Mouse (Mus musculus): ENCODE measurements at regions not wholly inside any gene's neighbourhood (a gene's known extent, or its start where the extent isn't known, plus 50 kb on each side); places are given as distances from the start of the nearest gene placed in this dataset.

GRCm38 (mm10) chr13:28563585-28563984, 306.3 kb downstream of the Gm11361 start:
- Histone ChIP-seq H3K4me1 (replicated peaks) (no peaks in the 10 kb centered on the region), H3K36me3 (no peaks in the 10 kb centered on the region), H3K9me3 (no peaks in the 10 kb centered on the region), H3K27me3 (no peaks in the 10 kb centered on the region), H3K4me3 (no peak overlapping the region), H3K27ac (replicated peaks) (no peak overlapping the region), H3K4me2 (no peak overlapping the region), H3K9ac (no peak overlapping the region)
- 91% methylated on average over 2 of the region's 2 CpGs for WGBS
- ATAC-seq (ENCODE audit: low FRiP score, low read depth): no peak

DNA sequence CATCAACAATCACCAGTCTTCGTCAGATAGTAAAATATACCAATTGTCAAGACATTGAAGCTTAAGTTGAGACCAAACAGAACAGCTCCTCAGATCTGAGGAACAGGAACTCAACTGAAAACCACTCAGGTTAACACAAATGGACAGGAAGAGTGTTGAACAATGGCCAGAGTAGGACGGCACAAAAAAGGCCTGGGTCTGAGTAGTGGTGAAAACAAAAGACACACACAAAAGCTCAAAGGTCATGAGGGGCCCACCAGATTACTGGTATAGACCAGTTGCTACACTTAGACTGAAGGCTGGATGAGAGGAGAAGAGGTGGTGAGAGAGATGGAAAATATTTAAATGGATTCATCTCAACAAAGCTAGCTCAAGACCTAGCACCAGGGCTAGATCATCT, 302.8 kb downstream of the Gm11361 start:
- 53% methylated on average over 2 of the region's 2 CpGs for WGBS

DNA sequence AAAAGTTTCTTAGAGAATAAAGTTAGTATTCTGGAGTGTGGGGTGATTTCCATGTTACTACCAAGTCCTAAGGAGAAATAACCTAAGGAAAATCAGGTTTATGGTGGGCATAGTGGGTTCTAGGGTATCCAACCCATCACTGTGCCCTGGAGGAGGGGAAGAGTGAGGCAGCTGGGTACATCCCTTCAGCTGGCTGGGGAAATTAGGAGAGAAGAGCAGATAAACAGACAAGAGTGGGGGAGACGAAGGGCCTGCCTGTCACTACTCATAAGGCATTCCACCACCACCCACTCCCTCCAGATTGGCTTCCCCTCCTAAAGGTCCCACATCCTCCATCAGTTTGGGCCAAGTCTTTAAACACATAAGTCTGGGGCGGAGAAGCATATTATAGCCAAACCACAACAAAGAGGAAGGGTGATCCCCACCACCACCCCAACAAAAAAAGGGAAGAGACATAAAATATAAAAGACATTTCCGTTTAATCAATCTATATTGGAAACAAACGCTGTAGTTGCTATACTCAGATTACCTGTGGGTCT, 299.8 kb downstream of the Gm11361 start:
- Histone ChIP-seq H3K4me3 (no peak overlapping the region), H3K4me1 (replicated peaks) (peaks cover 27% of the 10 kb centered on the region), H3K4me2 (no peak overlapping the region), H3K9me3 (no peaks in the 10 kb centered on the region), H3K36me3 (no peaks in the 10 kb centered on the region), H3K27ac (replicated peaks) (no peak overlapping the region), H3K9ac (no peak overlapping the region), H3K27me3 (no peaks in the 10 kb centered on the region)
- ATAC-seq (ENCODE audit: low FRiP score, low read depth): no peak
- 90% methylated on average over 4 of the region's 4 CpGs for WGBS

More for the DNA sequence above, 302.8 kb downstream of the Gm11361 start:
- H3K36me3 ChIP-seq: no peaks in the 10 kb centered on the region
- no peak overlapping the region for H3K4me3 ChIP-seq
- ATAC-seq (ENCODE audit: low FRiP score, low read depth): no peak
- H3K9me3 ChIP-seq: no peaks in the 10 kb centered on the region
- H3K9ac ChIP-seq: no peak overlapping the region
- no peaks in the 10 kb centered on the region for H3K27me3 ChIP-seq
- no peak overlapping the region for H3K4me2 ChIP-seq
- H3K4me1 ChIP-seq (replicated peaks): peaks cover 1% of the 10 kb centered on the region; the same call in 1 of the 2 replicates
- H3K27ac ChIP-seq (replicated peaks): no peak overlapping the region

DNA sequence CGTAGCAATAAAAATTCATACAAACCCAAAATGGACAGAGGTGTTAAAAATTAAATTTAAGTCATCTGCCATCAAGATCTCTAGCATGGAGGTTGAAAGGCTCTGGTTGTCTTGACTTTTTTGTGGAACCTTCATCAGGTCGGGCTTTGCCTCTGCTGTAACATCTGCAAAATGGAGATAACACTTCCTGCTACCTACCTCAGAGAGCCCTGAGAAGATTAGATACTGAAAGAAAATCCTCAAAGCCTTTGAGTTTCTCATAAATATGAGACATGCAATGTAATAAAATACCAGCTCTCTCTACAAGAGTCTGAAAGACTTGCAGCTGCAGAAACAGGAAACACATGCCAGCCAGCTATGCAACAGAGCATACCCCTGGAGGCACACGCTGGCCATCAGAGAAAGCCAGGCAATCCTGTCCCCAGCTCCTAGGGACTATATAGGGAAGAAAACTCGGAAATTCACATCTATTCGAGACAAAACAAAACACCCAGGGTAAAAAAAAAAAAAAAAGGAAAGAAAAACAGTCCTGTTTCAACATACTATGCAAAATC, 299.1 kb downstream of the Gm11361 start:
- ATAC-seq (ENCODE audit: low FRiP score, low read depth): no peak
- Histone ChIP-seq H3K27me3 (no peaks in the 10 kb centered on the region), H3K9ac (no peak overlapping the region), H3K27ac (replicated peaks) (no peak overlapping the region), H3K4me2 (no peak overlapping the region), H3K4me3 (no peak overlapping the region), H3K9me3 (no peaks in the 10 kb centered on the region), H3K36me3 (no peaks in the 10 kb centered on the region), H3K4me1 (replicated peaks) (peaks cover 27% of the 10 kb centered on the region)
- 83% methylated on average over 5 of the region's 5 CpGs for WGBS

DNA sequence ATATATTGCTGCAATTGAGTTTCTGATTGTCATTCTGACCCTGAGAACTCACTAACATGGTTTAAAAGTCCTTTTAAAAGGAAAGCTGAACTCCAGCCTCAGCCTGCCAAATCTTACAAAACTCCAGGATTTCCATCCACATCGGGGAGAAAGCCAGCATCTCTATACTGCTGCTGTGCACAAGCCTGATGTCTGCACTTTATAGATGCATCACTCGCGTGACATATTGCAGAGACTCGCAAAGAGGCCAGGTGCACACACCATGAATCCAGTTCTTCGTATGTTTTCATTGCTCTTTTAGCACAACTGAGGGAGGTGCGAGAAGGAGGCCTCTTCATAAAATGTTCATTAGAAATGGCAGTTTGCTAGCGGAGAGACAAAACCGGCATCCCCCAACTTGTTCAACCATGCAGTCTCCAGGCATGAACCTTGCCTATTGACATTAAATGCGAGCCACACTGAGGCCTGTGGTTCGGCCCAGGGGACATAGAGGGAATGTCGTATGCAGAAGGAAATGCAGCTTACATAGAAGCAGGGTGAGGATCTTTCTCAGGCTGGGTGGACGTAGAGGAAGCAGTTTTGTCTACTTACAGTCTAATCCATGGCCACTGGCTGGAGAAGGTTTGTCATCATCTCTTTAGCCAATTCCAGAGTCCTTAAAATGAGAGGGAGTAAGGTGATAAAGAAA, 297.0 kb downstream of the Gm11361 start:
- no peak overlapping the region for H3K4me2 ChIP-seq
- no peak overlapping the region for H3K4me3 ChIP-seq
- WGBS: 57% methylated on average over 12 of the region's 12 CpGs
- peak; percentile 52 for ATAC-seq (ENCODE audit: low FRiP score, low read depth)
- H3K27me3 ChIP-seq: no peaks in the 10 kb centered on the region
- no peaks in the 10 kb centered on the region for H3K36me3 ChIP-seq
- no peak overlapping the region for H3K9ac ChIP-seq
- H3K27ac ChIP-seq (replicated peaks): peak overlapping the region; percentile 70
- H3K9me3 ChIP-seq: no peaks in the 10 kb centered on the region
- peaks cover 27% of the 10 kb centered on the region for H3K4me1 ChIP-seq (replicated peaks)

GRCm38 (mm10) chr13:28552974-28553750, 295.8 kb downstream of the Gm11361 start:
- 22% methylated on average over 10 of the region's 10 CpGs for WGBS
- Histone ChIP-seq H3K4me1 (replicated peaks) (peaks cover 27% of the 10 kb centered on the region), H3K4me3 (no peak overlapping the region), H3K27me3 (no peaks in the 10 kb centered on the region), H3K27ac (replicated peaks) (peak overlapping the region; percentile 70), H3K36me3 (no peaks in the 10 kb centered on the region), H3K9me3 (no peaks in the 10 kb centered on the region), H3K4me2 (peak overlapping the region; percentile 20; the same call in 1 of the 2 replicates), H3K9ac (no peak overlapping the region)
- peak; percentile 61; the same call in 1 of the 2 replicates for ATAC-seq (ENCODE audit: low FRiP score, low read depth)

DNA sequence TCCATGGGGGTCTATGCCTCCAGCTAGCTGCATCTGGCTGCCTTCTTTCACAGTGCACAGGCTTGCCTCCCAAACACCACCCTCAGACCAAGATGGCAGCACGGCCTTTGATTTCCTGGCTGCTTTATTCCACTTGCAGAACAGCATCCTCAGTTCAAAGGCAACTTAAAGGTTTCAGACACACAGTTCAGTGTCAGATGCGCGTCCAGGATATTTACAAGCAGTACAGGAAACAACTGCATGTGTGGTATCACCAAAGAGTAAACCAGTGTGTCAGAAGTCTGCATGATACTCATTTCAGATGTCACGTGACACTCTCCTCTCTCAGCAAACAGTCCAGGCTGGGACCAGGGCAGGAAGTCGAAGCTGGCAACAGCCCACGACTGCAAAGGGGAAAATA, 294.2 kb downstream of the Gm11361 start:
- H3K4me3 ChIP-seq: no peak overlapping the region

GRCm38 (mm10) chr13:28545797-28546196, 288.5 kb downstream of the Gm11361 start:
- Histone ChIP-seq H3K4me3 (no peak overlapping the region), H3K27me3 (no peaks in the 10 kb centered on the region), H3K36me3 (no peaks in the 10 kb centered on the region), H3K4me1 (replicated peaks) (peaks cover 19% of the 10 kb centered on the region), H3K9ac (no peak overlapping the region), H3K4me2 (no peak overlapping the region), H3K27ac (replicated peaks) (0 out of 2 replicates have a peak overlapping the region, but pooled peaks have one; percentile 31), H3K9me3 (no peaks in the 10 kb centered on the region)
- 90% methylated on average over 1 of the region's 1 CpGs for WGBS
- ATAC-seq (ENCODE audit: low FRiP score, low read depth): peak; percentile 50; the same call in 1 of the 2 replicates

More for the DNA sequence above, 294.2 kb downstream of the Gm11361 start:
- Histone ChIP-seq H3K36me3 (no peaks in the 10 kb centered on the region), H3K9me3 (no peaks in the 10 kb centered on the region), H3K27ac (replicated peaks) (no peak overlapping the region), H3K27me3 (no peaks in the 10 kb centered on the region), H3K4me1 (replicated peaks) (peaks cover 27% of the 10 kb centered on the region), H3K4me2 (no peak overlapping the region), H3K9ac (no peak overlapping the region)
- WGBS: 79% methylated on average over 6 of the region's 6 CpGs
- no peak for ATAC-seq (ENCODE audit: low FRiP score, low read depth)

DNA sequence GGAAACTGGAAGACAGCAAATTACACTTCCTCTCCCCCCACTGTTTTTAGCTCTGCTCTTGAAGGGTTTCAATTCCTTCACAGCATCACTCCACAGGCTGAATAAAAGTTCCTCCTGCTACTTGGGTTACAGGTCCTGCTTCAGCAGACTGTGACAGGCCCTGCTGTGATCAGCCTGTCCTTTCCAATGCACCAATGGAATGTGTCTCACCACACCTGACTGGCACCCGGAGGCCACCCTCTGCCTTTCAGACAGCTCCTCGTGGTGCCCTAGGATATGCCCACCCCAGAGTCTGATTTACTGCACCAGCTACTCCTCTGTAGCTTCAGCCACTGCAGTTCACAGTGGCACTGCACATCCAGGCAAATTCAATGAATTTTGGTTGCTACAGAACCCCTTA, 288.0 kb downstream of the Gm11361 start:
- Histone ChIP-seq H3K27me3 (no peaks in the 10 kb centered on the region), H3K9ac (no peak overlapping the region), H3K9me3 (no peaks in the 10 kb centered on the region), H3K4me3 (no peak overlapping the region), H3K4me2 (no peak overlapping the region), H3K27ac (replicated peaks) (0 out of 2 replicates have a peak overlapping the region, but pooled peaks have one; percentile 31), H3K4me1 (replicated peaks) (peaks cover 19% of the 10 kb centered on the region), H3K36me3 (no peaks in the 10 kb centered on the region)
- ATAC-seq (ENCODE audit: low FRiP score, low read depth): peak; percentile 35; the same call in 1 of the 2 replicates
- 24% methylated on average over 2 of the region's 2 CpGs for WGBS

- no peaks in the 10 kb centered on the region for H3K36me3 ChIP-seq
- no peak overlapping the region for H3K4me3 ChIP-seq
- peaks cover 19% of the 10 kb centered on the region for H3K4me1 ChIP-seq (replicated peaks)
- H3K27me3 ChIP-seq: no peaks in the 10 kb centered on the region
- WGBS: 62% methylated on average over 2 of the region's 2 CpGs
- H3K4me2 ChIP-seq: peak overlapping the region; percentile 53
- 0 out of 2 replicates have a peak overlapping the region, but pooled peaks have one; percentile 36 for H3K9ac ChIP-seq
- no peak for ATAC-seq (ENCODE audit: low FRiP score, low read depth)
- peak overlapping the region; percentile 82 for H3K27ac ChIP-seq (replicated peaks)
- no peaks in the 10 kb centered on the region for H3K9me3 ChIP-seq
Observed at GRCm38 (mm10) chr13:28544819-28545180, 287.5 kb downstream of the Gm11361 start.

- Histone ChIP-seq H3K4me3 (peak overlapping the region; percentile 27), H3K27ac (replicated peaks) (peak overlapping the region; percentile 82), H3K9me3 (no peaks in the 10 kb centered on the region), H3K4me1 (replicated peaks) (peaks cover 19% of the 10 kb centered on the region), H3K9ac (peak overlapping the region; percentile 36; the same call in 1 of the 2 replicates), H3K36me3 (no peaks in the 10 kb centered on the region), H3K27me3 (no peaks in the 10 kb centered on the region), H3K4me2 (peak overlapping the region; percentile 53)
- ATAC-seq (ENCODE audit: low FRiP score, low read depth): peak; percentile 73
- 8% methylated on average over 15 of the region's 17 CpGs for WGBS
Observed at GRCm38 (mm10) chr13:28544003-28544818, 286.9 kb downstream of the Gm11361 start.

All from hindbrain, embryonic 15.5 days (tissue).